Mouse (Mus musculus) intestine, embryonic 16.5 days (tissue): Measurements from ENCODE around the gene Rab37. TPM values are rescaled to one million over a fixed set of nuclear protein-coding genes. Genes with fewer than 3 reads are reported as not detected.

Source experiments
- ATAC-seq: fragments of 200-750 bp; cut with Nextera tagmentation; 2 replicates; pipeline ENCODE4 v1.8.0; 2017; ENCODE audit warnings: moderate TSS enrichment, moderate library complexity
- H3K27ac ChIP-seq: fragments of 300-500 bp; sonication (generic); 2 replicates; pipeline ENCODE4 v1.5.1; 2014; ENCODE audit warnings: mild to moderate bottlenecking, low read length
- H3K27me3 ChIP-seq: fragments of 300-500 bp; sonication (generic); replicated peaks from 2 replicates; pipeline ENCODE4 v1.6.1; 2014; ENCODE audit warnings: low read length, control low read depth, mixed read lengths; ENCODE audit not compliant: control insufficient read depth, insufficient read depth
- H3K36me3 ChIP-seq: fragments of 300-500 bp; sonication (generic); 2 replicates; pipeline ENCODE4 v1.6.1; 2014; ENCODE audit warnings: low read length, control low read depth; ENCODE audit not compliant: control insufficient read depth, insufficient read depth
- H3K4me1 ChIP-seq: fragments of 300-500 bp; sonication (generic); 2 replicates; pipeline ENCODE4 v1.6.1; 2014; ENCODE audit warnings: low read length, control low read depth, mixed read lengths; ENCODE audit not compliant: control insufficient read depth, insufficient read depth
- H3K4me2 ChIP-seq: fragments of 300-500 bp; sonication (generic); 2 replicates; pipeline ENCODE4 v1.6.1; 2014; ENCODE audit warnings: low read depth, low read length, control low read depth
- H3K4me3 ChIP-seq: fragments of 300-500 bp; sonication (generic); 2 replicates; pipeline ENCODE4 v1.5.1; 2014; ENCODE audit warnings: mild to moderate bottlenecking, low read length
- H3K9ac ChIP-seq: fragments of 300-500 bp; sonication (generic); 2 replicates; pipeline ENCODE4 v1.6.1; 2014; ENCODE audit warnings: low read depth, low read length
- H3K9me3 ChIP-seq: fragments of 300-500 bp; sonication (generic); 2 replicates; pipeline ENCODE4 v1.6.1; 2016; ENCODE audit warnings: low read length, control low read depth; ENCODE audit not compliant: control insufficient read depth
- WGBS: fragments of 180-500 bp; shearing (Covaris S2); extraction: QIAGEN DNeasy Blood & Tissue Kit; methylation state at CpG from one replicate; pipeline ENCODE4 v1.1.7; 2014; 5-methylcytosine and 5-hydroxymethylcytosine counted together
- polyA plus RNA-seq: library from polyadenylated mRNA; unstranded; fragments of >200 nt; fragmentation: Nextera tagmentation; extraction: Ambion mirVana; gene quantifications from 2 replicates; pipeline ENCODE4 v1.2.1, GENCODE M21; 2015

Rab37 gene
- polyA plus RNA-seq, 1 experiment from 2014 or later: 4.2 TPM

DNA sequence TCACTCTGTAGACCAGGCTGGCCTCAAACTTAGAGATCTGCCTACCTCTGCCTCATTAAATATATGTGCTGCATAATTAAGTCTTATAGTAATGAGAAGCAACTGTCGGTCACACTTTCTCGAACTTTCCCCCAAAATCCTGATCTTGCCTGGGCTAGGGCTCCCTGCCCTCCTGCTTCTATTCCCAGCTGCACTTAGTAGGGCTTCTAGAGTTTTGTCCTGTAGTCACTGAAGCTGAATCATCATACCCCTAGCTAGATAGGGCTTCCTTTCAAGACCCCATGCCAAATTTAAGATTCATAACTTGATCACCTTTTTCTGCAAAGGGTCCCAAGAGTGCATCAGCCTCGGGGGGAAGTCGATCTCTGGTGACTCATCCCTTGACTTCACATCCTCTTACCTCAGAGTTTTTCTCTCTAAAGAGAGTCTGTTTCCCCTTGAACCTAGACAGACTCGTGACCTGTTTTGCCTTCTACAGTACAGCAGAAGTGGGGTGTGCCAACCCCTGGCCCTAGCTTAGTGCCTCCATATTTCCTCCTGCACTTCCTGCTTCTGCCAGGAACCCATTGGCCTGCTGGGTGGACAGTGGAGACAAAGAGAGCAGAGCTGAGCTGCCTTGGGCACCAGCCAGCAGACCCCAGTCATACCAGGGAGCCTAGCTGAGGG, 47.5 kb downstream of the Rab37 start:
- Histone ChIP-seq H3K27me3 (no peaks in the 10 kb centered on the region), H3K27ac (no peak overlapping the region), H3K9me3 (no peaks in the 10 kb centered on the region), H3K9ac (no peak overlapping the region), H3K4me1 (no peaks in the 10 kb centered on the region), H3K4me3 (no peak overlapping the region), H3K4me2 (no peak overlapping the region), H3K36me3 (no peaks in the 10 kb centered on the region)
- WGBS: 79% methylated on average over 5 of the region's 5 CpGs
- ATAC-seq: no peak

DNA sequence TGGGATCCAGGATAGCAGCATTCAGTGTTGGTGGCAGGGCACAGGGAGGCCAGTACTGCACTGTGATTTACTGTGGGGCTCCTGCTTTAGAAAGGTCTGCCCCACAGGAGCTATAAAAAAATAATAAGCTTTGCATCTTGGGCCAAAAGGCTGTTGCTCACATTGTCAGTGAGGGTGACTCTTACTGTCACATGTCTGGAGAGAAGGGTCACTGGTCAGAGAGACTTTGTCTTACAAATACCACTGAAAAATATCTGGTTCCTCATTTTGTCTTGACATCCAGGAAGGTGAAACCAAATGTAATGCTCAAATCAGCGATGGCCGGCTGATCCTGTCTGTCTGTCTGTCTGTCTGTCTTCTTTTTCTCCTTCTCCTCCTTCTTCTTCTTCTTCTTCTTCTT, 50.7 kb downstream of the Rab37 start:
- no peaks in the 10 kb centered on the region for H3K4me1 ChIP-seq
- H3K9me3 ChIP-seq: no peaks in the 10 kb centered on the region
- no peak for ATAC-seq
- H3K4me2 ChIP-seq: no peak overlapping the region
- no peak overlapping the region for H3K4me3 ChIP-seq
- 72% methylated on average over 2 of the region's 2 CpGs for WGBS
- no peaks in the 10 kb centered on the region for H3K27me3 ChIP-seq
- no peak overlapping the region for H3K9ac ChIP-seq
- no peaks in the 10 kb centered on the region for H3K36me3 ChIP-seq
- H3K27ac ChIP-seq: no peak overlapping the region

DNA sequence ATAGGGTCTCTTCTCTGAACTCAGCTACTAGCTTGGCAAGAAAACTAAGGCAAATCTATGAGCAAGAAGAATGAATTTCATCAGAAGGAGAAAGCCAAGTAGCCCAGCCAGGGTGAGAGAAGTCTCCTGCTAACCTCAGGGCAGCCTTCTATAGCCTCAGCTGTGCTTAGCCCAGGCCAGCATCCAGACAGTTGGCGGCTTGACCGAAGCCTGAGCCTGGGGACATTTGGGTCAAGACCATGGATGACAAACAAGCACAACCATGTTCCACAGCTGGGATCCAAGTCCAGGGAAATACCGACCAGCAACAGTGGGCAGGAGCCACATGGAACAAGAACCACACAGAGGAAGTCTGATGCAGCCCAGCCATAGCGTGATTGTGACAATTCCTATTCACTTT, 56.6 kb downstream of the Rab37 start:
- 0 out of 2 replicates have a peak, but pooled peaks cover 5% of the 10 kb centered on the region for H3K9me3 ChIP-seq
- no peak overlapping the region for H3K27ac ChIP-seq
- H3K4me1 ChIP-seq: peaks cover 8% of the 10 kb centered on the region
- H3K4me2 ChIP-seq: no peak overlapping the region
- H3K9ac ChIP-seq: no peak overlapping the region
- 84% methylated on average over 4 of the region's 4 CpGs for WGBS
- ATAC-seq: no peak
- no peaks in the 10 kb centered on the region for H3K36me3 ChIP-seq
- no peaks in the 10 kb centered on the region for H3K27me3 ChIP-seq
- H3K4me3 ChIP-seq: no peak overlapping the region

DNA sequence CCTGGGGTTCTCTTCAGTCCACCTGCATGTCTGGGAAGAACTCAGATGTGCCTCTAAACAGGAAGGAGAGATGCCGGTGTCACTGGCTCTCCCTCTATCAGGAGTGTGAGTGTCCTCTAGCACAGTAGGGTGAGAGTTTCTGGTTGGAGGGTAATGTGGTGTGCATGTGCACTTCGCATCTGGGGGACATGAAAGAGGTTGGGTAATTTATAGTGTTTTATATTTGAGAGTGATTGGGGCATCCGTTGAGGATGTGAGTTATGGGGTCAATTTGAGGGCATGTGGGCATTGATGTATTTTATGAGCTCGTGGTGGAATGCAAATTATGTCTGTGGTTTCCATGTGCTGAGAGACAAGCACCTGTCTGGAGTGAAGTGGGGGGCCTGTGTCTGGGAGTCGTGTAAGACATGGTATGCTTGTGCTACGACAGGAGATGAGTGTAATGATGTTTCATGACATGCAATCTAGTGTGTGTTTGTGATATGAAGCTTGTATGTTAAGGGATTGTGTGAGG, 59.6 kb downstream of the Rab37 start:
- H3K4me3 ChIP-seq: no peak overlapping the region
- no peaks in the 10 kb centered on the region for H3K36me3 ChIP-seq
- 49% methylated on average over 6 of the region's 6 CpGs for WGBS
- no peak for ATAC-seq
- H3K9ac ChIP-seq: no peak overlapping the region
- H3K4me1 ChIP-seq: peaks cover 17% of the 10 kb centered on the region
- H3K4me2 ChIP-seq: no peak overlapping the region
- H3K27ac ChIP-seq: no peak overlapping the region
- H3K9me3 ChIP-seq: 0 out of 2 replicates have a peak, but pooled peaks cover 5% of the 10 kb centered on the region
- H3K27me3 ChIP-seq: no peaks in the 10 kb centered on the region

DNA sequence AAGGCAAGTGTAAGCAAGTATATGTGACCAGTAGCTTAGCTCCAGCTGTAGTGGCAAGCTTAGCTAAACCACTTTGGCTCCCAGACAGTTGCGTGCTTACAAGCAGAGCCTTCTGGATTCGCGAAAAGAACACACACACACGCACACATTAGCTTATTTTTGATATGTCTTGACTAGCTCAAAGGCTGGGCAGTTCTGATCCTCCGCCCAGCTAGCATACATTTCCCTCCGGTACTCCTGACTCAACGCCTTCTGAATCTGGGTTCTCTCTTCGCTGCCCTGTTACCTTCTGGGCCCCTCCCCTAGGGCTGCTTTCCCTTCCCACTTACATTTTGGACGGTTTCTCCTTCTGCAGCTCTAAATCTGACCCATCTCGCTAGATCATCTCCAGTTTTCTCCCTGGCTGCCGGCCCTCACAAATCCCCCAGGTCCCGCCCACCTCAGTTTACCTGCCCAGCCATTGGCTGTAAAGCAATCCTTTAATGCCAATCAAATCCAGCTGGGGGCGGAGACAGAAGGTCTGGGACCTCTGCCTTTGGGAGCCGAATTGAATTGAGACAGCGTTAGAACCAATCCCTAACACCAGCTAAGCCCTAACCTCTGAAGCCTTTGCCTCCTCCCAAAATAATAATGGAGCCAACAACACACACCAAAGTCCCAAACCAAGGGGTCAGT, 60.7 kb downstream of the Rab37 start:
- Histone ChIP-seq H3K36me3 (no peaks in the 10 kb centered on the region), H3K27me3 (no peaks in the 10 kb centered on the region), H3K9ac (peak overlapping the region; percentile 43; the same call in 1 of the 2 replicates), H3K9me3 (0 out of 2 replicates have a peak, but pooled peaks cover 5% of the 10 kb centered on the region), H3K4me2 (peak overlapping the region; percentile 46), H3K27ac (no peak overlapping the region), H3K4me1 (peaks cover 17% of the 10 kb centered on the region), H3K4me3 (peak overlapping the region; percentile 33)
- WGBS: 4% methylated on average over 15 of the region's 15 CpGs
- ATAC-seq: peak; percentile 52

DNA sequence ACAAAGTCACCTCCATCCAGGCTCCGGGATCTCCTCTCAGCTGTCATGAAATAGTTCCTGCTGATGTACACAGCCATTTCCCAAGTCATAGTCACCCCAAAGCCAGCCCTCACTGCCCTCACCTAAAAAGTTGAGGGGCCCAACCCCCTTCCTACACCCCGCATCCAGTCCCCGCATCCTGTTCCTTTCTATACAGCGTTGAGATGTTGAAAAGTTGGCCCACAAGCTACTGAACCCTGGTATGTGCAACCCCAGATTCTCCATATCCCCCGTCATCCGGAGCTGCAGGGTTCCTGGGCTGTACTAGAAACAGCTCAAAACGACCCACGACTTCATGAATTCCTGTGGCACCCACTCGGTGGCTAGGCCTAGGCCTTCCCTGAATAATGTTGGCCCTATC, 61.9 kb downstream of the Rab37 start:
- Histone ChIP-seq H3K36me3 (no peaks in the 10 kb centered on the region), H3K9ac (no peak overlapping the region), H3K4me3 (no peak overlapping the region), H3K4me1 (peaks cover 21% of the 10 kb centered on the region), H3K9me3 (0 out of 2 replicates have a peak, but pooled peaks cover 5% of the 10 kb centered on the region), H3K4me2 (no peak overlapping the region), H3K27me3 (no peaks in the 10 kb centered on the region), H3K27ac (no peak overlapping the region)
- no peak for ATAC-seq
- WGBS: 77% methylated on average over 9 of the region's 9 CpGs

DNA sequence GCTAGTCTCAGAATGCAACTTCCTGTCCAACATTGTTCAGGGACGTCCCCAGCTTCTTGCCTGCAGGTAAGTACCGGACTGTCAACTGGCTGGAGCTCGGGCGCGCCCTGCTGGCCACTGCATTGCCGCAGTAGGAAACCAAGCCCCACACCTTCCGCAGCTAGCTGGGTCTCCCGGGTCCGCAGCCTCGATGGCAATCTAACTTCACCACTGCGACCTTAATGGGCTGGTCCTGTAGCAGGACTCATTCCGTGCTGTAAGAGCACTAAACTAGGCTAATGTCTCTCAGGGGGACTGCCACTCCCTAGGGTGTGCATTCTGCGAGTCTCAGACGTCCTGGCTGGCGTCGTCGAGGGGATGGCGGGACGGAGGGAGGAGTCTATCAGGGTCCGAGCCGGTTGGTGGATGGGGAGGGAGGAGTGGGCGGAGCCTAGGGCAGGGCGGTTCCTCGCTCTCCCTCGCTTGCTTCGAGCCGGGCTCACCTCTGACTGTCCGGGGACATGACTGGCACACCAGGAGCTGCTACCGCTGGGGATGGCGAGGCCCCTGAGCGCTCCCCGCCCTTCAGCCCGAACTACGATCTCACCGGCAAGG, 62.6 kb downstream of the Rab37 start:
- H3K4me3 ChIP-seq: peak overlapping the region; percentile 30
- H3K27ac ChIP-seq: no peak overlapping the region
- H3K4me2 ChIP-seq: peak overlapping the region; percentile 49
- peak overlapping the region; percentile 27; the same call in 1 of the 2 replicates for H3K9ac ChIP-seq
- H3K27me3 ChIP-seq: no peaks in the 10 kb centered on the region
- no peaks in the 10 kb centered on the region for H3K36me3 ChIP-seq
- 0 out of 2 replicates have a peak, but pooled peaks cover 5% of the 10 kb centered on the region for H3K9me3 ChIP-seq
- ATAC-seq: peak; percentile 87
- under 1% methylated on average over 35 of the region's 35 CpGs for WGBS
- H3K4me1 ChIP-seq: peaks cover 26% of the 10 kb centered on the region

DNA sequence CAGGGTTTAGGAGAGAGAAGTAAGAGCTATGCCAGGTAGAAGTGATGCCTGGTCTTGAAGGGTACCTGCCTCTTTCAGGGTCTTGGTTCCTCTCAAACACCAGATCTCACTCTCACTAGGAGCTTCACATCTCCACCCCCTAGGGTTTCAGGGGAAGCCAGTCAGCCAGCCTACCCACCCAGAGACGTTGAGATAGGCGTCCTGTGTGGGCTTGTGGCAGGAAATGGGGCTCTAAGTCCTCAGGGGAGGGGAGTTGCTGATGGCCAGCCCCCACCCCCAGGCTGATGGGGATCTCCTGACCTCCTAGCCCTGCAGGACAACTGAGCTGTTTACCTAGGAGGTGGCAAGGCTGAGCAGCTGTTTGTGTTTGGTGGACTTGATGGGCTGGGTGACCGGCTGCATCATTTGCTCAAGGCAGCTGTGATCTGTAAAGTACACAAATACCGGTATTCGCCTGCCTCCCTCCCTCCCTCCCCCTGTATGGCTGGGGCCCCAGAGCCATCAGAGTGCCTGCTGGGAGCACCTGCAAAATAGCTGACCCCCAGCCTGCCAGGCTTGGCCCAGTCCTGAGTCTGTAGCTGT, 63.9 kb downstream of the Rab37 start:
- ATAC-seq: no peak

More for the DNA sequence above, 63.9 kb downstream of the Rab37 start:
- 7% methylated on average over 5 of the region's 5 CpGs for WGBS
- Histone ChIP-seq H3K4me3 (no peak overlapping the region), H3K9me3 (no peaks in the 10 kb centered on the region), H3K27me3 (no peaks in the 10 kb centered on the region), H3K4me1 (peaks cover 26% of the 10 kb centered on the region), H3K36me3 (no peaks in the 10 kb centered on the region), H3K4me2 (no peak overlapping the region), H3K9ac (no peak overlapping the region), H3K27ac (no peak overlapping the region)
